Mouse (Mus musculus) ES-E14 (cell line): Measurements from ENCODE around the gene Higd1a.

ENCODE experiments used
- CHD2 ChIP-seq: IDR thresholded peaks from 2 replicates; pipeline ENCODE4 v1.6.1; 2014; ENCODE audit warnings: mild to moderate bottlenecking, low read depth, low read length, inconsistent platforms
- HCFC1 ChIP-seq: IDR thresholded peaks from 2 replicates; pipeline ENCODE4 v1.6.1; 2012; ENCODE audit warnings: low read length, inconsistent platforms, borderline replicate concordance; ENCODE audit not compliant: insufficient read depth
- ZC3H11A ChIP-seq: IDR thresholded peaks from 2 replicates; pipeline ENCODE4 v1.6.1; 2012; ENCODE audit warnings: low read depth, mild to moderate bottlenecking, inconsistent platforms, low read length, borderline replicate concordance
- ZNF384 ChIP-seq: IDR thresholded peaks from 2 replicates; pipeline ENCODE4 v1.6.1; 2012; ENCODE audit warnings: low read depth, low read length, inconsistent platforms

DNA sequence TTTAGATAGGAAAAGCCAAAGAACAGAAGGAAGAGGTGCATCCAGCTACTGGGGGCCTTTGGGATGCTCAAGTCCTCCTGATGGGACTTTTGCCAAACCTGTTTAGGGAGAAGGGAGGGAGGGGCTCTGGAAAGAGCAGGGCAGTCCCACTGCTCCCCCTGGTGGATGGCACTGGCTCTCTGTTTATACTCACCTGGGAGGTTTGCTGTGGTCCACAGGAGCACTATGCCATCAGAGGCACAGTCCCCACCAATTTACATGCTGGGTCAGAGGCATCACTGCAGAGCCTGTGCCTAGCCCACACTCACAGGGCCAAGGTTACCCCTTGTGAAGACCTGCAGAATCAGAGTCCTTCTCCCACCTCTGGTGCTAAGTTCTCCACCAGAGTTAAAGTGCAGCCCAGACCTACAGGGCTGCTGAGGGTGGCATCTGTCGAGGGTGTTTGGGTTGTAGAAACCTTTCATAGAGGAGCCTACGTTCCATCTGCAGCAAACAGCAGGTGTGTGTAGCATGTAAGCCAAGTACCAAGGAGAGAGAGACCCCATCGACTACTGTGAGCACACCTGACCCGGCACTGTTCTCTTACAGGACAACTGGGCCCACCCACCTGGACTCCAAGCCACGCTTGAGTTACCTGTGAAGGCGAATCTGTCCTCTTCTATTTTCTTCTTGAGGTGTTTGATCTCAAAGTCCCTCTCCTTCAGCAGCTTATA, 27.8 kb downstream of the Higd1a start:
- TF ChIP-seq ZNF384 (no peak), CHD2 (no peak), HCFC1 (no peak), ZC3H11A (no peak)
